Mouse (Mus musculus) kidney, postnatal 4 days (tissue): ENCODE data around the gene Rapgef6.

ENCODE experiments used
- DNase-seq, 2 experiments: peaks; one replicate each; pipeline ENCODE4 v3.0.0; 2021; ENCODE audit warnings: mixed read lengths in 2 of 2

Rapgef6 gene

DNA sequence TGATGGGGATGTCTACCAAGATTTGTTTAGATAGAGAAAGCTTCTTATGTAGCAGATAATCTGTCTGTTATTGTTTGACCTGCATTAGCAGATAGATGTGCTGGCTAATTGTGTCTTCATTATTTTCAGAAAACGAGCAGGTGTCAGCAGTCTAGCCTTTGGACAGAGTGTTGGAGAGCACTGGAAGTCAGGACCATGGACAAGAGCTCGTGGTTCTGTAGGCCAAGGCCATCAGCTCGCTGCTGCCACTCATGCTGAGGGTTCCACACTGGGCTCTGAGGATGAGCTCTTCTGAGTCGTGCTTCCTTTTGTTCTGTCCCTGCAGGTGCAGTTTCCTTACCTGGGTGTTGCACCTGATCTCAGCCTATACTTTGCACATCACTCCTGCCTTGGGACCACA, 173.3 kb downstream of the Rapgef6 start:
- peak; percentile 55 to 64 for DNase-seq

DNA sequence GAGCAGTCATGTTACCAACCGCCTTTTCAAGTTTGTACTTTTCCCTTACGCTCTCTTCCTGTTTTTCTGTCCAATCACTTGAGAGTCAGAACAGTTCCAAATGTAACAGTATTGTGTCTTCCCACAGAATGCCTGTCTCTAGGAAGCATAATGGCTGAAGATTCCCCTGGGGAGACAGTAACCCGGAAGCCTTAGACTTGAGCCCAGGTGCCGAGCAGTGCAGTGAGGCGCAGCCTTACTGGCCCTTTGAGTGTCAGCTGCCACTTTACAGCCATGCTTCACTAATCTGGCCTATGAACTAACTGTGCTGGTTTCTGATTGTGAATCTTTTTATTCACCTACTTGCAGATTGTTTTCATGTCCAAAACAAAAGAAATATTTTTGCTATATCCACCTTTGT, 175.0 kb downstream of the Rapgef6 start:
- no peak for DNase-seq

DNA sequence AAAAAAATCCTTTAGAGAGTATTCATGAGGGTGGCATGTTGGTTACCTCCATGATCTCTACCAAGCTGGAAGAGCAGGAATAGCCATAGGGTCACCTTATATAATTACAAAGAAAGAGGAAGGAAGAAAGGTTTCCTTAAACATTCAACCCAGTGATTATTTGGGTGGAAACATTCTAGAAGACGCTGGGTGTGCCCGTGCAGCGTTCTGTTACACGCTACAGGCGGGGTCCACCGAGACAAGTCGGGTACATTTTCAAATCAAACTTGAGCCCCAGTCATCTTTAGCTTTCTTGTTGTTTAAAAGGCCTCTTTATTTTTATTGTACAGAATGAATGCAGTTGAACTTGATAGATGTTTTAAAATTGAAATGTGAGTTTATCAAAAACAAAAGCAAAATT, 176.0 kb downstream of the Rapgef6 start:
- no peak for DNase-seq

DNA sequence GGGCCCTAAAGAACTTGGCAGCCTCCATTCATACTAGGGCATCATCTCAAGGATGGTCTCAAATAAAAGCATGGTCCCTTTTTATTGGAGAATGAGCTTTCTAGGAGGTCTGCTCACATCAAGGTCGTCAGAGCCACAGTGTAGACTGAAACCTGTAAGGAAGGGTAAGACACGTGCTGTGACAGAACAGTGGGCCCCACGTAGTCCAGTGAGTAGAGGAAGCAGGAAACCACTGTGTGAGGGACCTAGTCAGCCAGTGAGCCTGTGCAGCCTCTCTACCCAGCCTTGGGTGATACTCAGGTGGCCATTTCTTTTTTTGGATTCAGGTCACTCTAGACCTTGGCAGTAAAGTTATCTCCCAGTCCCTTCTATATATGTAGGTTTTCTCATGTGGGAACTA, 177.3 kb downstream of the Rapgef6 start:
- DNase-seq = no peak

DNA sequence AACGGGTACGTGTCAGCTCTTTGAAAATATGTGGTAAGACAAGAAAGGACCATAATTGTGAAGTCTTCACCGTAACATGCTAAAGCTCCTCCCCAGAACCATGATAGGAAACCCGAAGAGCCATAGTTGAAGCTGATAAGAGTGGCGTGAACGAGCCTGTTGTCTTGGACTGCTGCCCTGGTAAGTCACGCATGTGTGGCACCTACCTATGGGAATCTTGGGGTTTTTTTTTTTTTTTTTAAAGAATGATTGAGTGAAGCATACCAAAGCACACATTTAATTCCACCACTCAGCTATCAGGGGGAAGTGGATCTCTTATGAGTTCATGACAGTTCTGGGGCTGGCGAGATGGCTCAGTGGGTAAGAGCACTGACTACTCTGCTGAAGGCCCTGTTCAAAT, 179.2 kb downstream of the Rapgef6 start:
- DNase-seq = no peak

DNA sequence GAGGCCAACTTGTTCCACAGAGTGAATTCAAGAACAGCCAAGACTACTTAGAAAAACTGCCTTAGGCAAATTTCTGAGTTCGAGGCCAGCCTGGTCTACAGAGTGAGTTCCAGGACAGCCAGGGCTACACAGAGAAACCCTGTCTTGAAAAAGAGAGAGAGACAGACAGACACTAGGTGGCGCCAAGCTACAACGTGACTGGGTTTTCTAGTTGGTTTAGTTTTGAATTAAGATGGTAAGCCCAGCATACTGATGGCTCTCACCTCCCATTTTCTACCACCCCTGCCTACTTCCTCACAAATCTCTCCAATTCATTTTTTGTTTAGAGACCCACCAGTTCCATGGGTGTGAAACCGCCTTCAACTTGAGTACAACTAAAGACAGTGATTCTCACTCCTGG, 180.7 kb downstream of the Rapgef6 start:
- DNase-seq = peak; percentile 85 to 87

DNA sequence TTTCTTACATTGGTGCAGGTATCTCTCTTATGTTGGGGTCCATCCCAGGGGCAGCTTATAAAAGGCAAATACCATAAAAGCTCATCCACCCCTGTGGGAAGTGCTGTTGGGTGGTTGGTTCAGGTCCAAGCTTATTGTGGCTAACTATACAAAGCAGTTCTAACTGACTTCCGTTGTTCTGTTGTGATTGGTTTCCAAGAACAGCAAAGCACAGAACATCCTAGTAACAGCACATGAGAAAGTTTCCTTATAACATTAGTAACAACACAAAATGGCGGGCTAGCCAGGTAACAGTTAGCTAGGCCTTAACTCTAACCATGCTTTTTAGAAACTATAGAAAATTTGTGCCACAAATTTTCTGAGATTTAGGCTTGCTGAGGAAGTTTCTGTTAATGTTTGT, 185.5 kb downstream of the Rapgef6 start:
- DNase-seq = no peak

DNA sequence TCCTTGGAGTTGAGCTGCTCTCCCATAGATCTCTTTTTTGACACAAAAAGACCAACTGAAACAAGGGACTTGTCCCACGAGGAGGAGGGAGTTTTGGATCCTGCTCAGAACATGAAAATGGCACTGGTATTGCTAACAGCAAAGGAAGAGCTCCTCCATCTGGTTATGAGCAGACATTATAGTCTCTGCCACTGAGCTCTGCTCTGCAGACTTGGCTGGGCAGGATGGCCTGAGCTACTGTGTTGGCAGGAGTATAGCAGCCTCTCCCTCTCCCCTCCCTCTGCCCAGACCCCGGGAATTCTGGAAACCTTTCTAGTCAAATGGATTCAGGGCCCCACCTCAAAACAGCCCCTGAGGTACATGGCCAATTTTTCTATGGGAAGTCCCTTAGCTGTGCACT, 187.0 kb downstream of the Rapgef6 start:
- DNase-seq = no peak

DNA sequence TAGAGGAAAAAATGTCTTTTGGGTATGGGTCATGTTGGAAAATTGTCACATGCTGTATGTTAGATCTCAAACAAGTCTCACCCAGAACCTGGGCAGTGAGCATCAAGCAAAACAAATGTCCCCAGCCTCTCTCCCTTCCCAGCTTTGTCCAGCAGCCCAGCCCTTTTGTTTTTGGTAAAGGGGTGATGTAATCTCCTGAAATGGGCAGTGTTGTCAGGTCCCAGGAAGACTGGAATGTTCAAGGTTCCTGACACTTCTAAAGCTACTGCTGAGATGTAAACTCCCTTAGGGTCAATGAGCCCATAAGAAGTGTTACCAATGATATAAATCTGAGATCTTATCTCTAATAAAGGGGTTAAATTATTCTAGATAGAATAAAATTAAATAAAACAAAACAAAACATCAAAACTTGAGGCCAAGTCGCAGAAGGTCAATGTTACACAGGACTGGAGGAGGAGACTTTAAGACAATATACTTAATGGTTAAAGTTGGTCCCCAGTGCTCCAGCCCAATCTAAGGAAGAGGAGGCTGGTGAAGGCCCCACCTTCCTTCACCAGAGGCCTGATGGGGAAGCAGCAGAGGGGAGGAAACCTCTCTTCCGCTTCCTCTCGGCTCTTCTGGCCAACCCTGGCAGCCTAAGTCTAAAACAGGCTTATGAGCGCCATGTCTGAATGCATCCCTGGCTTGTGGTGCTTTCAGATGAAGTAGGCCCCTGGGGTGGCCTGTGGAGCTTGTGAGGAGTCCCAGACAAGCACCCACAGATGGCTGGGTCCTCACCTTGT, 188.1 kb downstream of the Rapgef6 start:
- DNase-seq = no peak

DNA sequence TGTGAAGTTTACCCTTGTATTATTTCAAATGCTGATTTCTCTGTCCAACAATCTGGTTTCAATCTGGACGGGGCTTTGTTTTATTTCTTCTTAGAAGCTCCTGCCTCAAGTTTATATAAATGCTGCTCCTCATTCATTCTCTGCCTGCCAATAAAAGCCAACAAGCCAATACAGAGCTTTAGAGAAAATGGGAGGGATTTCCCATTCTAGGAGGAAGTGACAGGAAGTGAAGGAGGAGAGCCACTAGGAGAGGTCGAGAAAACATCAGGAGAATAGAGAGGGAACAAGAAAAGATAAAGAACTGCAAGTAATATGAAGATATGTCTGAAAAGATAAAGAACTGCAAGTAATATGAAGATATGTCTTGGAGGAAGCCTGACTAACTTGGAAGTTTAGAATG, 190.2 kb downstream of the Rapgef6 start:
- DNase-seq = no peak

DNA sequence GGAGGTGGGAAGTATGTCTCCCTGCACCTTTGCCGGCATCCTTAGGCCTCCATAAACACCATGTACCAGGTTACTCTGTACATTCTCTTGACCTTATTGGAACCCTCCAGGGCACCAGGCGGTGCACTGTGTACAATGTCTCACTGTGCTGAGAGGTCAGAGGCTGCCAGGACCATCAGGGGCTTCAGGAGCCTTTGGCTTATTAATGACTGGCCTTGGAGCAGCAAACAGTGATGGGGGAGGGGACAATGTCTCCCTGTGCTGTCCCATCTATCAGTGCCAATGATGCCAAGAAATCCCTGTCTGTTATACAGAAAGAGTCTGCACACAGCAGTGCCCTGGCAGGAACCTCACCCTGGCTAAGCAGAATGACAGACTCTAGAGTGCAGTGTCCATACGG, 195.2 kb downstream of the Rapgef6 start:
- no peak for DNase-seq

DNA sequence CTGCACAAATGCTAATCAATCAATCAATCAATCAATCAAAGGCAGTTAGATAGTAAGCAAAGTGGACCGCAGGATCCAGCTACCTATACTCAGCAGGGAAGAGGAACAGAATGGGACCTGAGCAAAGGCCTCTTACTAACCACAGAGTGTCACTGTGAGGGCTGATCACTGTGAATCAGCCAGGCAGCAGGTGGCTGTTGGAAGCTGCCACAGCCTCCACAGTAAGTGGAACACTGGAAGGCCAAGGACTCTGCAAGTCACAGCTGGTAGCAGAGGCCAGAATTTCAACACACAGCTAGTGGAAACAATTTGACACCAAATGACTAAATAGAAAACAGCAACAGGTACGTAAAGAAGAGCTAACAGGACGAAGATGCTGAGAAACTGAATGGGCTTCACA, 196.0 kb downstream of the Rapgef6 start:
- no peak for DNase-seq

DNA sequence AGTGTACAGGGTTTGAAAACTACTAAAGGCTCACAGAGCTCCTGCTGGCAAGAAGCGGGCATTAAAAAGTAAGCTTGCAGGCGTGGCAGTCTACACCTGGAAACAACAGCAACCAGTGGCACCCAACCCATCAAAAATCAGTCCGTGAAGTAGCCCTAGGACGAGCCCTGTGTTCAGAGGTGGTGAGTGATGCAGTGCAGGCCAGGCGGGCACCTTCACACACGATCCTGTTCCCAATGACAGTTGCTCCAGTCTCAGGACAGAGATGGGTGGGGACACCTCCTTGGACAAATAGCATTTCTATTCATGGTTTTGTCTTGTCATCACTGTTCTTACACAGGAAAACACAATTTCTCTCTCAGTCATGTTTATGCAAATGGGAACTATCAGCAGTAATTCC, 199.4 kb downstream of the Rapgef6 start:
- no peak for DNase-seq

DNA sequence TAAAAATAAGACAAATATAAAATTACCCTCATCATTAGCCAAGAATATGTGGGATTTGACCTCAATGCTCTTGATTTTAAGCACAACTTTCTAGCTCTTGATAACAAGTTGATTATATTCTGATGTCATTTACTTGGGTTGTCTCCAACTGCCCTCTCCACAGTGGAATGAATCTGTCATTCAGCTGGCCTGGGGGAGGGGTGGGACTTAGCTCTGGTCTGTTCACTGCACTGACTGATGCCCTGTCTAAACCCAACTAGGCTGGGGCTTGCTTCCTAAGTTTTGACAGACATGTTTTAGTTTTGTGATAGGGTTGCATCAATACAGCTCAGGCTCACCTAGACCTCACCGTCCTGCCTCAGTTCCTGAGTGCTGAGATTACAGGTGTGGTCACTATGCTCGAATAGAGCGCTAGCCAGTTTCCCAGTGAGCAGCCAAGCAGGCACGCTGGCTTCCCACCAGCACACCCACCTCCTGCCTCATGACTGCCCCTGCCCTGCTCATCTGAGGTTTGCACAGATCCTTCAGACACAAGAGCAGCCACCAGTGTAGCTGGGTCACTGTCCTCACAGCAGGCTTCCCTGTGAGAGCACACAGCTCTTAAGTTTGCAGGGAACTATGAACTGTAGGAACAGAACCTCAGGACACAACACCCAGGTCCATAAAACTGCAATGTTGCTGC, 201.8 kb downstream of the Rapgef6 start:
- peak; percentile 32 to 63 for DNase-seq

DNA sequence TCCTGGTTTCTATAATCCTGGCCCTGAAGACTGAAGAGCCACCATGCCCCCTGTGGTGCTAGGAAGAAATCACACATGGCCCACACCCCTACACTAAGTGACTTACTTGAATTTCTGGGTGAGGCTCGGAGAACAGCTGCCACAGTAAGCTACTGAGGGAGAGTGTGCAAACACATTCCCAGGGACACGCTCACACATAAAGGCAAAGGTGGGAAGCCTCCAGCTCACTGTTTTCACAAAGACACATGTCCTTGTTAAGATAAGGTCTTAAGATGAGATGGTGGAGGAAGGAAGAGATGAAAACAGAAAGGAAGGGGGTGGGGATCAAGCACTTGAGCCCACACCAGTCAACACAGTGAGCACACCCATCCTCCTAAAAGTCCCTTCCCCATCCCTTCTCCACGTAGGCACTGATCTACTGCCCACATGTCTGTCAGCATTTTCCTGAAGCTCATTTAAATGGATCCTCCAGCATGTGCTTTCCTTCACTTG, 204.0 kb downstream of the Rapgef6 start:
- no peak for DNase-seq

DNA sequence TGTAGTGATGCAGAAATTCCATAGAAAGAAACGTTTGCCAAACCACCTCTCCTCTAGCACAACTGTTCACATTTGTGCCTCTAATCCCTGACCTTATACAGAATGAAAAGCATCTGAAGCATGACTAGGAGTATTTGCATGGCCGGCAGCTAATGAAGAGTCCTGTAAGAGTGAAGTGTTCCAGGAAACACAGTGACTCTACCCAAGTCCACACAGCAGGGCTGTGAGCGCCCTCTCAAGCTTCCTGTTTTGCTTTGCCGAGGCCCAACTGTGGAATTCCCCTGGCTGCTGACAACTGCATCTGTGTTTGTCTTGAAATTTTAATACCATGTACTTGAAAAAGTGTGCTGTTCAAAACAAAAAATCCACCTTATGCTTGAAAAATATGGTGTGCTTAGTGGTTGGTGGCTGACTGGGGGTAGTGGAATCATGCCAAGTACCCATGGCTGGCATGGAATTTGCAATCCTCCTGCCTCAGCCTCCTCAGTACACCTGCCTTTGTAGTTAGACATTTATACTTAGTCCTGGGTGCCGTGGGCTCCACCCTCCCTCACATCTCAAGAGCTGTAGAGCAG, 204.8 kb downstream of the Rapgef6 start:
- DNase-seq = peak; percentile 18 to 38

DNA sequence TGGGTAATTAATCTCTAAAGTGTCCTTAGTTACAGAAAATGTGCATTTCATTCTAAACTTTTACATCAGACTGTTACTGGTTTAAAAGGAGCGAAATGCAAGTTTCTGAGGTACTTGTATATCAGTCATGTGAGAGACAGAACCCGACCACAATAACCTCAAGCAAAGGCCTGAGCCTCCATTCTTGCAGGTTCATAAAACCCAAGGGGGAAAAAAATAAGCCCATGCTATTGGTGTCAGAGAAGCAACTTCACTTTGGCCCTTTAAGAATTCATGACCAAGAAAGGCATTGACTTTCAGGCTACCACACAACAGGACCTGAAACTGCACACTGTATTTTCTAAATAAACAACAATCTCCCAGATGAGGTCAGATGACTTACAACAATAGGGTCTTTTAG, 205.7 kb downstream of the Rapgef6 start:
- DNase-seq = no peak

DNA sequence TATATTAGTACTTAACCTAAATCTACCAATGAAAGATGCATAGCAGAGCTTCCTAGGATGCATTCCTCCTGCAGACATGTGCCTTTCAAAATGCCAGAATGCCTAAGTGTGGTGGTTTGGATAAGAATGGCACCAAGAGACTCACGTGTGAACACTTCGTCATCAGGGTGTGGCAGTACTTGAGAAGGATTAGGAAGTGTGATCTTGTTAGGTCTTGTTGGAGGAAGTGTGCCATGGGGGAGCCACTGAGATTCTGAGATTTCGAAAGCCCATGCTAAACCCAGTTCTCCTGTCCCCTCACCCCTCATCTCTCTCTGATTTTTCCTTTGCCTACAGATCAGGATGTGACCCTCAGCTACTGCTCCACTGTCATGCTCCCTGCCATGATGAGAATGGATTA, 206.7 kb downstream of the Rapgef6 start:
- no peak for DNase-seq

DNA sequence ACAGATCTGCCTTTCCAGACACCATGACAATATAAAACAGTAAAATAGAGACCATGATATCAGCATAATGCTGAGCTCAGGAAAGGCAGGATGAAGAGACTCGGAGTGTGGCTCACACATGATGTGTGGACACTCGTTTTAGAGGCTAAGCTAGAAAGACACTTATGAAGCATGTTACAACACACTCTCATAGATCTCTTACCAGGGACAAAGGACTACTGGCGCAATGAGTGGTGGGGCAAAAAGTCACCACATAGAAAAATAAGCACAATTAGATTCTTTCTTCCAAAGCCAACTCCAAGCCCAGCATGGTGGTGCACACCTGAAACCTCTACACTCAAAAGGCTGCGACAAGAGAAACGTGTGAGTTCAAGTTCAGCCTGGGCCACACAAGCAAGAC, 208.3 kb downstream of the Rapgef6 start:
- DNase-seq = no peak

DNA sequence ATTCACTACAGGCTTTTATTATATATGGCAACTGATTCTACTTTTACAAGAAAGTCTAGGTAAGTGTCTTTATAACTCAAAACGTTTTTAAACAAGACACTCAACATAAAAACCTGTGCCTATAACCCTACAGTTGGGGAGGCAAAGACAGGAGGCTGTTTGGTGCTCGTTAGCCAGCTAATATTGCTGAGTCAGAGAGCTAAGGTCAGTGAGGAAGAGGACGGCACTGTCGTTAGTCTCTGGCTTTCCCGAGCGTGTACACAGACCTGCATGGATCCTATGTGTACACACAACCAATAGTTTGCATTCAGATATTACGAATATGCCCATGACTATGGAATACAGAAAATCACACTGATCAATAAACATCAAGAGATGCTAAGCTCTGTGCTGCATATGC, 208.7 kb downstream of the Rapgef6 start:
- no peak for DNase-seq

DNA sequence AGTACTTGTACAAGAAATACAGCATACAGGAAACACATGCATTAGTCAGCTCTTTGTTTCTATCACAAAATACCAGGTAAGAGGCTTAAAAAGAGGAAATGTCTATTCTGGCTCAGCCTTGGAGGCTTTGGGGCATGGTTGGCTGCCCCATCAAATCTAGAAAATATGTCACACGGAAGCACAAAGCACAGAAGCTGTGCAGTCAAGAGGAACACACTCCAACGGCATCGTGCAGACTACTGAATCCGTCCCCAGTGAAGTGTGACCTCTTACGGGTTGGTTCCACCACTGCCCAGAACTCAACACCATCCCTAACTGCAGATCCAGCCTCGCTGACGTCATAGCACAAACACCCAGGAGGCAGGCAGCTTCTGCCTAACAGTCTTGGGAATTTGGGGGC, 210.9 kb downstream of the Rapgef6 start:
- DNase-seq = peak in 1 of 2 experiments; percentile 22

DNA sequence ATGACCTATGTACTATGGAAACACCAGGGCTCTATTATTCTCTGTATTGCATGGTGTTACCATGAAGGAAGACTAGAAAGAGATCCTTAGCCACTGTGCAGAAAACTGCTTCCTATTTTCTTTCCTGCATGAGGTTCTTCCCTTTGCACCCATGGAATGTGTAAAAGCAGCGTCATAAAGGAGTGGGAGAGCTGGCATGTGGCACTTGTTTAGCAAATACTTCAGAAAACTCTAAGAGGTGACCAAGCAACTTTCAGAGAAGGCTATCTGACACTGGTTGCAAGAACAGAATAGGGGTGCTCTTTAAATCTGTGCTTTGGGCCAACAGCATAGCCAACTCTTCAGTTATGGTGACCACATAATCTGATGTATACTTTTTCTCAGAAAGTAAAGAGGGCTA, 212.5 kb downstream of the Rapgef6 start:
- no peak for DNase-seq

DNA sequence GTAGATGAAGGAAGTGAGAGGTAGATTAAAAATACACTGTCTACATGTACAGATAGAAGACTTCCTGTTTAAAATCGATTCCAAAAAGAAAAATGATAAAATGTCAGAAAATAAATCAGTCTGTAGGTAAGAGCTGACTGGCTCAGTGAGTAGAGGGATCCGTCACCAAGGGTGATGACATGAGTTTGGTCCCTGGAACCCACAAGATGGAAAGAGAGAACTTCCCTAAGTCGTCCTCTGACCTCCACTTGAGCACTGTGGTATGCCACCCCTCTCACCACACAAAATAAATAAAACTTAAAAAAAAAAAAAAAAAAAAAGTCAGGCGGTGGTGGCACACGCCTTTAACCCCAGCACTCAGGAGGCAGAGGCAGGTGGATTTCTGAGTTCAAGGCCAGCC, 214.3 kb downstream of the Rapgef6 start:
- DNase-seq = no peak
